Mouse (Mus musculus): ENCODE data around the gene Ppp2r5c. TPM values are rescaled to one million over a fixed set of nuclear protein-coding genes. Genes with fewer than 3 reads are reported as not detected.

Gene Ppp2r5c
- total RNA-seq, 2 experiments from 2014 or later = 266 to 272 TPM

GRCm38 (mm10) chr12:110588622-110589021, 141.7 kb downstream of the Ppp2r5c start:
- intact Hi-C loops (cut with DNase I) = no loop called here
- Histone ChIP-seq H3K27ac (no peak overlapping the region), H3K4me3 (no peak overlapping the region)
- TF ChIP-seq CTCF (IDR thresholded peaks at IDR 0.05) = no peak
- DNase-seq (ENCODE audit: extremely low spot score in 1 of 2, low spot score in 2 of 2) = no peak

GRCm38 (mm10) chr12:110590804-110591259, 143.9 kb downstream of the Ppp2r5c start:
- intact Hi-C loops (cut with DNase I) = loop anchor here (1.0 to 2.0 kb wide), 3 partner anchors 10 to 250 kb away; partner anchors contain the start of genes Dync1h1 and Mok
- DNase-seq (ENCODE audit: extremely low spot score in 1 of 2, low spot score in 2 of 2) = no peak
- Histone ChIP-seq H3K27ac (peak overlapping the region; percentile 100), H3K4me3 (peak overlapping the region; percentile 82)
- no peak for TF ChIP-seq CTCF (IDR thresholded peaks at IDR 0.05)

GRCm38 (mm10) chr12:110591260-110591883, 144.5 kb downstream of the Ppp2r5c start:
- peak overlapping the region; percentile 82 for H3K4me3 ChIP-seq
- intact Hi-C loops (cut with DNase I) = loop anchor here (1.0 to 2.0 kb wide), 3 partner anchors 10 to 249 kb away; partner anchors contain the start of genes Dync1h1 and Mok
- peak; percentile 99 for DNase-seq (ENCODE audit: extremely low spot score in 1 of 2, low spot score in 2 of 2)
- TF ChIP-seq CTCF (IDR thresholded peaks at IDR 0.05) = no peak
- H3K27ac ChIP-seq = peak overlapping the region; percentile 100

- H3K27ac ChIP-seq = peak overlapping the region; percentile 83
Observed at GRCm38 (mm10) chr12:110598527-110598926, 151.6 kb downstream of the Ppp2r5c start.

GRCm38 (mm10) chr12:110599791-110600190, 152.9 kb downstream of the Ppp2r5c start:
- no peak for TF ChIP-seq CTCF (IDR thresholded peaks at IDR 0.05)
- intact Hi-C loops (cut with DNase I) = loop anchor here (2.0 to 5.0 kb wide), 3 partner anchors 97 to 243 kb away; partner anchors contain the start of gene Ppp2r5c
- H3K4me3 ChIP-seq = peak overlapping the region; percentile 99
- peak overlapping the region; percentile 83 for H3K27ac ChIP-seq
- DNase-seq (ENCODE audit: extremely low spot score in 1 of 2, low spot score in 2 of 2) = no peak

More at GRCm38 (mm10) chr12:110598527-110598926, 151.6 kb downstream of the Ppp2r5c start:
- peak; percentile 81 for TF ChIP-seq CTCF (IDR thresholded peaks at IDR 0.05)
- intact Hi-C loops (cut with DNase I) = loop anchor here (2.0 kb wide), 1 partner anchor 244 kb away; no protein-coding TSS in a partner anchor
- no peak overlapping the region for H3K4me3 ChIP-seq
- DNase-seq (ENCODE audit: extremely low spot score in 1 of 2, low spot score in 2 of 2) = peak; percentile 53 to 76

GRCm38 (mm10) chr12:110600225-110600991, 153.5 kb downstream of the Ppp2r5c start:
- Histone ChIP-seq H3K27ac (peak overlapping the region; percentile 83), H3K4me3 (peak overlapping the region; percentile 99)
- no peak for TF ChIP-seq CTCF (IDR thresholded peaks at IDR 0.05)
- DNase-seq (ENCODE audit: extremely low spot score in 1 of 2, low spot score in 2 of 2) = no peak
- intact Hi-C loops (cut with DNase I) = loop anchor here (2.0 to 5.0 kb wide), 2 partner anchors 96 to 153 kb away; partner anchors contain the start of gene Ppp2r5c

- intact Hi-C loops (cut with DNase I) = loop anchor here (1.0 to 5.0 kb wide), 3 partner anchors 10 to 154 kb away; partner anchors contain the start of gene Ppp2r5c
Observed at GRCm38 (mm10) chr12:110601241-110602218, 154.6 kb downstream of the Ppp2r5c start, which contains the start of gene Dync1h1. Gene Dync1h1, plus strand, starts transcription at chr12:110601452.

GRCm38 (mm10) chr12:110606161-110606560, 159.2 kb downstream of the Ppp2r5c start:
- intact Hi-C loops (cut with DNase I) = no loop called here
- Histone ChIP-seq H3K27ac (no peak overlapping the region), H3K4me3 (no peak overlapping the region)
- DNase-seq (ENCODE audit: extremely low spot score in 1 of 2, low spot score in 2 of 2) = no peak
- no peak for TF ChIP-seq CTCF (IDR thresholded peaks at IDR 0.05)

More at GRCm38 (mm10) chr12:110601241-110602218, 154.6 kb downstream of the Ppp2r5c start, which contains the start of gene Dync1h1:
- Histone ChIP-seq H3K27ac (peak within 1 kb of the TSS; percentile 100), H3K4me3 (peak within 1 kb of the TSS; percentile 99)
- peak; percentile 92 to 96 for DNase-seq (ENCODE audit: extremely low spot score in 1 of 2, low spot score in 2 of 2)
- TF ChIP-seq CTCF (IDR thresholded peaks at IDR 0.05) = no peak

GRCm38 (mm10) chr12:110606676-110607075, 159.8 kb downstream of the Ppp2r5c start:
- H3K4me3 ChIP-seq = no peak overlapping the region
- no peak for TF ChIP-seq CTCF (IDR thresholded peaks at IDR 0.05)
- DNase-seq (ENCODE audit: extremely low spot score in 1 of 2, low spot score in 2 of 2) = no peak
- H3K27ac ChIP-seq = no peak overlapping the region
- intact Hi-C loops (cut with DNase I) = no loop called here

- intact Hi-C loops (cut with DNase I) = no loop called here
- peak in 1 of 2 experiments; percentile 38 for DNase-seq (ENCODE audit: extremely low spot score in 1 of 2, low spot score in 2 of 2)
- peak; percentile 33 for TF ChIP-seq CTCF (IDR thresholded peaks at IDR 0.05)
- no peak overlapping the region for H3K4me3 ChIP-seq
- peak overlapping the region; percentile 7; the same call in 1 of the 2 replicates for H3K27ac ChIP-seq
Observed at GRCm38 (mm10) chr12:110608460-110609152, 161.7 kb downstream of the Ppp2r5c start.
